Mouse (Mus musculus) kidney, adult 2 months (tissue): ENCODE data around the gene Crkl.
A peak's percentile ranks its signal among the peaks of the same experiment; 100 is the strongest.

Source experiments
- CTCF ChIP-seq: fragments of 200-500 bp; conservative IDR thresholded peaks from 2 replicates; pipeline ENCODE4 v1.5.1; 2011; ENCODE audit warnings: low read depth, mild to moderate bottlenecking, control low read depth, low read length, moderate library complexity, mixed read lengths; ENCODE audit not compliant: insufficient read depth, insufficient read length
- POLR2A ChIP-seq: fragments of 200-500 bp; IDR thresholded peaks from one replicate; pipeline ENCODE4 v1.6.1; 2011; ENCODE audit warnings: low read depth, low read length, control low read depth

DNA sequence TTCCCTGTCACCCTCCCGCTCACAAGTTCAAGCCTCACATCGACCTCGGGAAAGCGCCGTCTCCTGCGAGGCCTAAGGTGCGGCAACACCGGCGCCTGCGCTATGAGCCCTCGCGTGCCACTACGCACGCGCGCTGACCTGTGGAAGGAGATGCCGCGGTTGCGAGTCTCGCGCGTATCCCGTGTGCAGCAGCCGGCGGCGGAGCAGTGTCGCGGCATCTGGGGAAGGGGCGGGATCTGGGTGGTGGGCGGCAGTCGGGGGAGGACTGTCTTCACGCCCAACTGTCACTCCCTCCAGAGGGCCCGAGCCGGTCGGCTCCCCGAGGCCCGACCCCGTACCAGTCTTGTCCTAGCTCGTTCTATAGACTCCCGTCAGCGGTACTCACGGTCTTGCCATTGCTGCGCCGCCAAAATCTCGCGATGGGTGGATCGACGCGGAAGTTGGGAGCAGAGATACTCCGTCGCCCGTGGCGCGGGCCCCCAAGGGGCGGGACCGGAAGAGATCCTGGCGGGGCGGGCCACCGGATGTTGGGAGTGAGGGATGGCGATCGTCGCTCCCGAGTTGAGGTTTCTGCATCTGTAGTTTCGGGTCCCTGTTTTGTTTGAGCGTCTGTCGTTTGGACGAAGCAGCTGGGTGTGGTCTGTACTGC, 79.0 kb downstream of the Crkl start, which contains the start of gene Thap7:
- TF ChIP-seq POLR2A (peak; percentile 70), CTCF (no peak)
